Mouse (Mus musculus): ENCODE data around the gene Gm38431.

Gene Gm38431

GRCm38 (mm10) chr9:21036666-21037065, 55.1 kb downstream of the Gm38431 start:
- DNase-seq, result no peak

DNA sequence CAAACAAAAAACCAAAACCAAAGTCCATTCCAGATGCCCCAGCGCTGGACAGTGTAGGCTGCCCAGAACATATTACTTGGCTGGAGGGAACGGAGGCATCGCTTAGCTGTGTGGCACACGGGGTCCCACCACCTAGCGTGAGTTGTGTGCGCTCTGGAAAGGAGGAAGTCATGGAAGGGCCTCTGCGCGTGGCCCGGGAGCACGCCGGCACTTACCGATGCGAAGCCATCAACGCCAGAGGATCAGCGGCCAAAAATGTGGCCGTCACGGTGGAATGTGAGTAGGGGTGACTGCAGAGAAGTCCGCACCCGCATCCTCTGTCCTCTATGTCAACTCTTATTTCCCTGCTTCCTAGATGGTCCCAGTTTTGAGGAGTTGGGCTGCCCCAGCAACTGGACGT, 55.6 kb downstream of the Gm38431 start:
- no peak for DNase-seq

GRCm38 (mm10) chr9:21035586-21035985, 56.2 kb downstream of the Gm38431 start:
- DNase-seq, result no peak

- no peak for DNase-seq
Observed at GRCm38 (mm10) chr9:21034481-21035085, 57.2 kb downstream of the Gm38431 start.

GRCm38 (mm10) chr9:21033136-21033535, 58.7 kb downstream of the Gm38431 start:
- peak; percentile 89 for DNase-seq

DNA sequence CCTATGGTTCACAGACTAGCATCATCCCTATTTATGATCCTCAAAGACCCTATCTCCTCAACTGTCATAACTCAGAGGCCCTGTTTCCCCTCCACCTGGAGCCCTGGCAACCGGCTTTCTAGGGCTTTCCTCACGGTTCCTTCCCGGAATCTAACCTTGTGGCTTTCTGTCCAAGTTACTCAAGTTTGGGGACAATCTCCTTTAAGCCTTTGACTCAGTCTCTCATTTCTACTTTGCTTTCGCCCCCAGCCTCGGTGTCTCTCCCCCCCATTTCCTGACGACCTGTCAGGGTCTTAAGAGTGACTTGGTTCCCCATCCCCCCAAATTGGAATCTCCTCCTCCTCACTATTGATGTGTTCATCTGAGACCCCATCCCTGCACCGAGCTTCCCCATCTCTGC, 59.3 kb downstream of the Gm38431 start:
- DNase-seq, result no peak

DNA sequence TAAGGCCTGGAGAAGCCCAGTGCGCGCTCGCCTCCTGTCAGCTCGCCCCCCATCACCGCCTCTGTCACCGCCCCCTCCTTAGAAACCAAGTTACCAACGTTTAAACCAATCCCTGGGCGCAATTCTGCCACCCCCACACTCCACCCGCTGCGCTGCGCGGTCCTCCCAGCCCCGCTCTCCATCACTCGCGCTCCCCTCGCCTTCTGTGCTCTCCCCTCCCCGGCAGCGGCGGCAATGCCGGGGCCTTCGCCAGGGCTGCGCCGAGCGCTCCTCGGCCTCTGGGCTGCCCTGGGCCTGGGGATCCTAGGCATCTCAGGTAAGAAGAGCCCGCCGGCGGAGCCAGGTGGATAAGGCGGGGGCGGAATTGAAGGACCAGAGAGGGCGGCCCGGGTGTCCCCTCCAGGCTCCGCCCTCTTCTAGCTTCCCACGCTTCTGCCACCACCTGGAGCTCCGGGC, 59.9 kb downstream of the Gm38431 start, which contains the start of gene Icam5:
Gene Icam5 (plus strand): TSS at position 178 of the 456 bp plus-strand sequence.
- DNase-seq, result no peak

DNA sequence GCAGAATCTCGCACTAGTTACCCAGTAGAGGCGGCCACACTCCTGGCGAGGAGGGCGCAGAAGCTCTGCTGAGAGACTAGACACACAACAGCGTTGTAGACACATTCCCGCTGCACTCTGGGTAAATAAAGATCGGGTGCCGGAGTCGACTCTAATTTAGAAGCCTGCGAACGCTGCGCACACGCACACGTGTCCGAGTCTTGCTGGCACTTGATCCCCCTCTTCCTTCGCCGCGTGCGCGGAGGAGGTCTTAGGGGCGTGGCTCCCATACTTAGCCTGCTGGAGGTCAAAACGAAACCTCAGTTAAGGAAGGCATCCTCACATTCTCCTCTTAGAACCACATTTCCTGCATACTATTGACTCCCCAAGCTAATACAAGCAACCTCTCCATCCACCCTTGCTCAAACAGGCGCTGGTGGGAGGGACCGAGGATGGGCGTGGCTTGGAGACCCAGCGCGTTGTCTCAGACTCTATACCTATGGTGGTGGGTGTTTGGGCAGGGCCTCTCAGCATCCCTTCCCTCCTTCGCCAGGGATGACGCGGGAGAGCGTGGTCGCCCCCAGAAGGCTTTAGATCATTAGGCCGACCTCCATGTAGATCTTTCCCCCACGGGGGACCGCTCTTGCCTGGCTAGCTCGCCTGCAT, 60.4 kb downstream of the Gm38431 start:
- no peak for DNase-seq

DNA sequence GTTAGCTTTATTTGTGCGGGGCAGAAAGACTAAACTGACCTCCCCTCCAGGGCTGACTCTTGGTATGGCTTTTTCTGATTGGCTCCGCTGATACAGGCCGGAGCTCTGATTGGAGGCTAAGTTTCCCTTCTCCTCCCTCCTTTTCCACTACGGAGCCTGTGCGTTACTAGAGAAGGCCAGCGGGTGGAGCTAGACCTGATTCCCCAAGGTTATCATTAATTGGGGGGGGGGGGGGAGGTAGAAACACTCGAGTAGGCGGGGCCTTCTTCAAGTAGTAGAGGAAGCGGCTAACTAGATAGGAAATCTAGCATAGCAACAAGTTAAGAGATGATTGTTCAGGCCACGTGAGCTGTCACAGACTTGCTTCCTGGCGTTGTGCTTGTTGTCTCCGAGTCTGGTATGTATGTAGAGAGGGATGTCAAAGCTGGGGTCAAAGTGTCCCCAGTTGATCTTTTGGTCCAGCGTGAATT, 61.0 kb downstream of the Gm38431 start:
- DNase-seq, result peak; percentile 92

- DNase-seq, result no peak
Observed at GRCm38 (mm10) chr9:21030055-21030600, 61.7 kb downstream of the Gm38431 start.

- DNase-seq, result peak; percentile 84
Observed at GRCm38 (mm10) chr9:21029291-21030054, 62.3 kb downstream of the Gm38431 start, which contains the start of gene Icam4. TSS of gene Icam4 (plus strand) at chr9:21029373.

DNA sequence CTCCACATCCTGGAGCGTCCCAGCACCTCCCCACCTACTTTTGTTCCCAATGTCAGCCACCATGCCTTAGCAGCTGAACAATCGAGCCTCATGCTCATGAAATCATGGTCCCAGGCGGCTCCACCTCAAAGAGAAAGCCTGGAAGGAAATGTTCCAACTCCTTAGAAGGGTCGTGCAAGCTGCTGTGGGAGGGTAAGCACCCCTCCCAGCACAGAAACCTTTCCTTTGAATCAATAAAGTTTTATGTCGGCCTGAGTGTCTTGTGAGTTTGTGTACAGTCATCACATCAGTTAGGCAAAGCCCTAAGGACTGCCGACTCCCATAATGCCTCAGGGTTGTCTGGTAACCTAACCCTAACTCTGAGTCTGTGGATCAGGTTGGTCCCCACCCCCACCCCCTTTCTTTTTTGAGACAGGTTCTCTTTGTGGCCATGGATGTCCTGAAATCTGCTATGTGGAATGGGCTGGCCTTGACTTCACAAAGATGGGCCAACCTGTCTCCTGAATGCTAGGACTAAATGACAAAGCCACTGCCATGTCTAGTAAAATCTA, 63.2 kb downstream of the Gm38431 start:
- DNase-seq, result no peak

DNA sequence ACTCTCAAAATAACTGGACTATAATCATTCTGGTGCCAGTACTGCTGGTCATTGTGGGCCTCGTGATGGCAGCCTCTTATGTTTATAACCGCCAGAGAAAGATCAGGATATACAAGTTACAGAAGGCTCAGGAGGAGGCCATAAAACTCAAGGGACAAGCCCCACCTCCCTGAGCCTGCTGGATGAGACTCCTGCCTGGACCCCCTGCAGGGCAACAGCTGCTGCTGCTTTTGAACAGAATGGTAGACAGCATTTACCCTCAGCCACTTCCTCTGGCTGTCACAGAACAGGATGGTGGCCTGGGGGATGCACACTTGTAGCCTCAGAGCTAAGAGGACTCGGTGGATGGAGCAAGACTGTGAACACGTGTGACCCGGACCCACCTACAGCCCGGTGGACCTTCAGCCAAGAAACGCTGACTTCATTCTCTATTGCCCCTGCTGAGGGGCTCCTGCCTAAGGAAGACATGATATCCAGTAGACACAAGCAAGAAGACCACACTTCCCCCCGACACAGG, 64.0 kb downstream of the Gm38431 start:
- DNase-seq, result no peak

DNA sequence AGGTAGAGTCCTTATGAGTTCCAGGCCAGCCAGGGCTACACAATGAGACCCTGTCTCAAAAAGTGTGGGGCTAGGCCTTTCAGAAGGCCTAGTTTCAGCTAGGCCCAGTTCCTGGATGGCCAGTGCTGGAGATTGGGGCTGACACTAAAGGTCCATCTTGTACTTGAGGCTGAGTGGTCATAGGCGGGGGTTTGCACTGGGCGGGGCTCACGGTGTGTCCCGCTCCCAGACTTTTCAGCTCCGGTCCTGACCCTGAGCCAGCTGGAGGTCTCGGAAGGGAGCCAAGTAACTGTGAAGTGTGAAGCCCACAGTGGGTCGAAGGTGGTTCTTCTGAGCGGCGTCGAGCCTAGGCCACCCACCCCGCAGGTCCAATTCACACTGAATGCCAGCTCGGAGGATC, 64.9 kb downstream of the Gm38431 start:
- no peak for DNase-seq

DNA sequence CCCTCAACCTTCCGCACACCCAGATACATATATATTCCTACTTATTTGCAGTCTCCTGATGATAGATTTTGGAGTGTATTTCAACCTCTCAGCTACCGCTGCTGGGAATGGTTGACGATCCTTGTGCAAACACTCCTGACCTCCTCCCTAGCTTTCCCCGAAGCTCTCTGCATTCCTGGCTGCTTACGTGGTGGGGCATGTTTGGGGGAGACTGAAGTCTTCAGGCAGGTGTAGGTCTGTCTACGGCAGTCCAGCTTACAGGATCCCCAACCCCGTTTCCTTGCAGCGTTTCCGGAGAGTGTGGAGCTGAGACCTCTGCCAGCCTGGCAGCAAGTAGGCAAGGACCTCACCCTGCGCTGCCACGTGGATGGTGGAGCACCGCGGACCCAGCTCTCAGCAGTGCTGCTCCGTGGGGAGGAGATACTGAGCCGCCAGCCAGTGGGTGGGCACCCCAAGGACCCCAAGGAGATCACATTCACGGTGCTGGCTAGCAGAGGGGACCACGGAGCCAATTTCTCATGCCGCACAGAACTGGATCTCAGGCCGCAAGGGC, 66.5 kb downstream of the Gm38431 start:
- DNase-seq, result no peak

- no peak for DNase-seq
Observed at GRCm38 (mm10) chr9:21022726-21023125, 69.1 kb downstream of the Gm38431 start.

GRCm38 (mm10) chr9:21022288-21022687, 69.5 kb downstream of the Gm38431 start:
- DNase-seq, result no peak

DNA sequence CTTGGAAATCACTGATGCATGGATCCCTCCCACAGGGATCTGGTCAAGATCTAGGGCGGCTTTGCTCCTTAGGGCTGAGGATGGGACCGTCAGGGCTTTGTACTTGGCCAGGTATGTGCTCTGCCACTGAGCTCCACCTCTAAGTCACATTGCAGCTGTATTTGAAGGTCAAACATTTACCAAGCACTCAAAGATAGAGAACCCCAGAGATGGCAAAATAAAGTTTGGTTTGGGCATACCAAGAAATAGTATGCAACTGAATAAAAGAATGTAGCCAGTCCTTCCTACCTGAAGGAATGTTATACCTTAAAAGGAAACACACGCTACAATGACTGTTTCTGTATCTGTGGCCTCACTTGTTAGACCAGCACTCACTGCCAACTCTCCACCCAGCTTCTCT, 70.4 kb downstream of the Gm38431 start:
- no peak for DNase-seq

- no peak for DNase-seq
Observed at GRCm38 (mm10) chr9:21018600-21018999, 73.2 kb downstream of the Gm38431 start.
